Mouse (Mus musculus) lung, embryonic 16.5 days (tissue): ENCODE measurements around the gene Tmem256. TPM values are rescaled to one million over a fixed set of nuclear protein-coding genes. Genes with fewer than 3 reads are reported as not detected.

Experiments
- ATAC-seq: fragments of 200-750 bp; cut with Nextera tagmentation; 2 replicates; pipeline ENCODE4 v1.8.0; 2017; ENCODE audit warnings: low read depth, mild to moderate bottlenecking, moderate library complexity
- H3K27ac ChIP-seq: fragments of 300-500 bp; sonication (generic); 2 replicates; pipeline ENCODE4 v1.5.1; 2014; ENCODE audit warnings: mild to moderate bottlenecking, control low read depth, low read length
- H3K27me3 ChIP-seq: fragments of 300-500 bp; sonication (generic); 2 replicates; pipeline ENCODE4 v1.6.1; 2014; ENCODE audit warnings: low read depth, low read length, mixed read lengths; ENCODE audit not compliant: control insufficient read depth, insufficient read depth
- H3K36me3 ChIP-seq: fragments of 300-500 bp; sonication (generic); 2 replicates; pipeline ENCODE4 v1.6.1; 2014; ENCODE audit warnings: low read length; ENCODE audit not compliant: control insufficient read depth, insufficient read depth
- H3K4me1 ChIP-seq: fragments of 300-500 bp; sonication (generic); replicated peaks from 2 replicates; pipeline ENCODE4 v1.6.1; 2014; ENCODE audit warnings: low read length, mixed read lengths; ENCODE audit not compliant: control insufficient read depth, insufficient read depth
- H3K4me2 ChIP-seq: fragments of 300-500 bp; sonication (generic); 2 replicates; pipeline ENCODE4 v1.6.1; 2014; ENCODE audit warnings: low read depth, low read length, control low read depth
- H3K4me3 ChIP-seq: fragments of 300-500 bp; sonication (generic); 2 replicates; pipeline ENCODE4 v1.5.1; 2014; ENCODE audit warnings: mild to moderate bottlenecking, low read length, control low read depth
- H3K9ac ChIP-seq: fragments of 300-500 bp; sonication (generic); 2 replicates; pipeline ENCODE4 v1.6.1; 2014; ENCODE audit warnings: low read length, control low read depth
- H3K9me3 ChIP-seq: fragments of 300-500 bp; sonication (generic); 2 replicates; pipeline ENCODE4 v1.6.1; 2016; ENCODE audit warnings: low read length; ENCODE audit not compliant: control insufficient read depth
- WGBS: fragments of 180-500 bp; shearing (Covaris S2); extraction: QIAGEN DNeasy Blood & Tissue Kit; methylation state at CpG from one replicate; pipeline ENCODE4 v1.1.7; 2014; 5-methylcytosine and 5-hydroxymethylcytosine counted together
- polyA plus RNA-seq: library from polyadenylated mRNA; unstranded; fragments of >200 nt; fragmentation: Nextera tagmentation; extraction: Ambion mirVana; gene quantifications from 2 replicates; pipeline ENCODE4 v1.2.1, GENCODE M21; 2015

Gene Tmem256
- polyA plus RNA-seq, 1 experiment from 2014 or later, result 452 TPM

- Histone ChIP-seq H3K4me3 (peak overlapping the region; percentile 52), H3K27ac (no peak overlapping the region), H3K36me3 (no peaks in the 10 kb centered on the region), H3K9me3 (no peaks in the 10 kb centered on the region), H3K9ac (peak overlapping the region; percentile 62), H3K4me1 (peaks cover 50% of the 10 kb centered on the region), H3K27me3 (peaks cover 27% of the 10 kb centered on the region), H3K4me2 (peak overlapping the region; percentile 98)
- 1% methylated on average over 11 of the region's 11 CpGs for WGBS
- ATAC-seq, result no peak
These were observed 38.2 kb upstream of the Tmem256 start for GRCm38 (mm10) chr11:69800138-69800391.

GRCm38 (mm10) chr11:69800392-69801197 lies 37.7 kb upstream of the Tmem256 start:
- H3K4me1 ChIP-seq, result peaks cover 51% of the 10 kb centered on the region
- H3K9me3 ChIP-seq, result no peaks in the 10 kb centered on the region
- peak; percentile 31; the same call in 1 of the 2 replicates for ATAC-seq
- no peaks in the 10 kb centered on the region for H3K36me3 ChIP-seq
- no peak overlapping the region for H3K27ac ChIP-seq
- peak overlapping the region; percentile 52 for H3K4me3 ChIP-seq
- H3K4me2 ChIP-seq, result peak overlapping the region; percentile 98
- peak overlapping the region; percentile 62 for H3K9ac ChIP-seq
- peaks cover 27% of the 10 kb centered on the region for H3K27me3 ChIP-seq
- WGBS, result under 1% methylated on average over 36 of the region's 36 CpGs

- Histone ChIP-seq H3K36me3 (no peaks in the 10 kb centered on the region), H3K9me3 (peaks cover 2% of the 10 kb centered on the region; the same call in 1 of the 2 replicates), H3K4me1 (peaks cover 49% of the 10 kb centered on the region), H3K4me3 (peak within 1 kb of the TSS; percentile 66), H3K27ac (0 out of 2 replicates have a peak within 1 kb of the TSS, but pooled peaks have one; percentile 33), H3K27me3 (peaks cover 31% of the 10 kb centered on the region), H3K4me2 (peak within 1 kb of the TSS; percentile 98), H3K9ac (peak within 1 kb of the TSS; percentile 75)
- no peak for ATAC-seq
- WGBS, result 1% methylated on average over 31 of the region's 33 CpGs
These were observed 36.8 kb upstream of the Tmem256 start, which contains the start of gene Fgf11 for GRCm38 (mm10) chr11:69801379-69801977. Fgf11 (minus strand) TSS chr11:69801857.

- peak; percentile 58 for ATAC-seq
- H3K4me1 ChIP-seq, result peaks cover 49% of the 10 kb centered on the region
- peak overlapping the region; percentile 66 for H3K4me3 ChIP-seq
- H3K27me3 ChIP-seq, result peaks cover 31% of the 10 kb centered on the region
- peak overlapping the region; percentile 75 for H3K9ac ChIP-seq
- 0% methylated on average over 33 of the region's 33 CpGs for WGBS
- peak overlapping the region; percentile 98 for H3K4me2 ChIP-seq
- peaks cover 3% of the 10 kb centered on the region; the same call in 1 of the 2 replicates for H3K9me3 ChIP-seq
- H3K36me3 ChIP-seq, result no peaks in the 10 kb centered on the region
- 0 out of 2 replicates have a peak overlapping the region, but pooled peaks have one; percentile 33 for H3K27ac ChIP-seq
These were observed 35.6 kb upstream of the Tmem256 start for GRCm38 (mm10) chr11:69802648-69803105.

DNA sequence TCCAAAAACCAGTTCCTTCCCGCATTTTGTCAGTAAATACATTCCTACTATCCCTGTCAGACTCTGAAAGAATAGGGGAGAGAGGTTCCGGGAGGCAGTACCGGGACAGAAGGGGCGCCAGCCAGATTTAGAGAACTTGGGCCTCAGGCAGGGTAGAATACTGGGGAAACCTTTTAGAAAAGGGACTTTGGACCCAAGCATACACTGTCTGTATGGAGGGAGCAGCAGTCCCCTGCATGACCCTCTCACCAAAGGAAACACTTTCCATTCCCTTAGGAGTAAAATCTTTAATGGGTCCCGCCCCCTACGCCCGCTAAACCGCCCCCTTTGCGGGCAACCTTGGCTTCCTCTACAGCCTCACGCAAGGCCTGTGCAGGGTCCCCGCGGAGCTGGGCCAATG lies 35.0 kb upstream of the Tmem256 start:
- ATAC-seq, result peak; percentile 8; the same call in 1 of the 2 replicates
- peaks cover 3% of the 10 kb centered on the region; the same call in 1 of the 2 replicates for H3K9me3 ChIP-seq
- 1% methylated on average over 12 of the region's 12 CpGs for WGBS
- peak overlapping the region; percentile 98 for H3K4me2 ChIP-seq
- H3K27me3 ChIP-seq, result peaks cover 31% of the 10 kb centered on the region
- no peaks in the 10 kb centered on the region for H3K36me3 ChIP-seq
- peaks cover 49% of the 10 kb centered on the region for H3K4me1 ChIP-seq
- no peak overlapping the region for H3K27ac ChIP-seq
- peak overlapping the region; percentile 66 for H3K4me3 ChIP-seq
- peak overlapping the region; percentile 75 for H3K9ac ChIP-seq

DNA sequence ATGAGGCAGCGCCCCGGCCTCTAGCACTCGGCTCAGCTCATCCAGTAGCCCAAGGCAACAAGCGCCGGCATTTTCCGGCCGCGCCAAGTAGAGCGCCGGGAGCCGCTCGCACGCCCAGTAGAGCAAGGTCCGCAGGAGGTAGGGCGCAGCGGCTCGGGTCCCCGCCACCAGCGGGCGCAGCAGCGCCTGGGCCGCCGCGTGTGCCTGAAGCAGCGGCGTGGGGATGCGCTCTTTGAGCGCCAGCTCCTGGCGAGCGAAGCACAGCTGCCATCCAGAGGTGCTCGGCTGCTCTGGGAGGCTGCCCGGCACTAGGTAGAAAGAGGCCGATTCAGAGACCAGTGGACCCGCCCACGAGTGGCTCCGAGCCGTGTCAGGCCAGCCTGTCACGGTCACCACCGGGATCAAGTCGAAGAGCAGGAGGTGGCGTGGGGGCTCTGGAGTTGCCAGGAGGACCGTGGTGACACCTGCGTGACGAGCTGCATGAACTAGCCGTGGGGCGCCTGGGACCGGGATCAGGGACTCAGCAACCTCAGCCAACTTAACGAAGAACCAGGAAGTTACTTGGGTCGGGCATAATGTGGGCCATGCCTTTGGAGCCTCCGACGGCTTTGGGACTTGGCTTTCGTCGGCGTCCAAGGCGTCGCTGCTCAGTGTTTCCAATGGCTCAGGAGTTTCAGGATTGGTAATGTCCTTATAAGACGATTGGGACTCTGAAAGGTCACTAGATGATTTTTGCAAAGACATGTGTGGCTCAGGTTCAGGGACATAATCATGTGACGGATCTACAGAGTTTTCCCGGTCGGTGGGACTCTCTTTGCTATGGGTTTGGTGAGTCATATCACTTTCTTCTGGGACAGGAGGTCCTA lies 34.3 kb upstream of the Tmem256 start:
- H3K9me3 ChIP-seq, result peaks cover 3% of the 10 kb centered on the region; the same call in 1 of the 2 replicates
- peak overlapping the region; percentile 75 for H3K9ac ChIP-seq
- H3K4me1 ChIP-seq, result peaks cover 49% of the 10 kb centered on the region
- H3K4me2 ChIP-seq, result peak overlapping the region; percentile 98
- H3K27ac ChIP-seq, result peak overlapping the region; percentile 31; the same call in 1 of the 2 replicates
- ATAC-seq, result peak; percentile 72
- no peaks in the 10 kb centered on the region for H3K36me3 ChIP-seq
- WGBS, result 2% methylated on average over 60 of the region's 60 CpGs
- peaks cover 31% of the 10 kb centered on the region for H3K27me3 ChIP-seq
- peak overlapping the region; percentile 66 for H3K4me3 ChIP-seq

DNA sequence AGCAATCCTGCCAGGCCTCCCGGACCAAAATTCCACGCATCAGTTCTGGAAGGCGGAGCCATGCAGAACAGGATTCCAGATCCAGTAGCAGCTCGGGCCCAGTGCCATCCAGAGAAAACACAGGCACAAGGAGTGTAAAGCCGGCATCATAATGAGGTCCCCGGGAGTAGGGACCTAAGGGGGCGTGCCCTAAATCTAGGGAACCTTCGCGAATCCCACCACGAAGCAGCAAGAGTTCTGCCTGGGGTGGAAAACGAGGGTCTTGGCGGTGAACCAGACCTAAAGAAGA lies 33.7 kb upstream of the Tmem256 start:
- Histone ChIP-seq H3K4me1 (peaks cover 45% of the 10 kb centered on the region), H3K4me2 (peak overlapping the region; percentile 98), H3K36me3 (no peaks in the 10 kb centered on the region), H3K27me3 (peaks cover 31% of the 10 kb centered on the region), H3K9ac (peak overlapping the region; percentile 75), H3K27ac (no peak overlapping the region), H3K9me3 (peaks cover 3% of the 10 kb centered on the region; the same call in 1 of the 2 replicates), H3K4me3 (peak overlapping the region; percentile 66)
- no peak for ATAC-seq
- 8% methylated on average over 12 of the region's 12 CpGs for WGBS

DNA sequence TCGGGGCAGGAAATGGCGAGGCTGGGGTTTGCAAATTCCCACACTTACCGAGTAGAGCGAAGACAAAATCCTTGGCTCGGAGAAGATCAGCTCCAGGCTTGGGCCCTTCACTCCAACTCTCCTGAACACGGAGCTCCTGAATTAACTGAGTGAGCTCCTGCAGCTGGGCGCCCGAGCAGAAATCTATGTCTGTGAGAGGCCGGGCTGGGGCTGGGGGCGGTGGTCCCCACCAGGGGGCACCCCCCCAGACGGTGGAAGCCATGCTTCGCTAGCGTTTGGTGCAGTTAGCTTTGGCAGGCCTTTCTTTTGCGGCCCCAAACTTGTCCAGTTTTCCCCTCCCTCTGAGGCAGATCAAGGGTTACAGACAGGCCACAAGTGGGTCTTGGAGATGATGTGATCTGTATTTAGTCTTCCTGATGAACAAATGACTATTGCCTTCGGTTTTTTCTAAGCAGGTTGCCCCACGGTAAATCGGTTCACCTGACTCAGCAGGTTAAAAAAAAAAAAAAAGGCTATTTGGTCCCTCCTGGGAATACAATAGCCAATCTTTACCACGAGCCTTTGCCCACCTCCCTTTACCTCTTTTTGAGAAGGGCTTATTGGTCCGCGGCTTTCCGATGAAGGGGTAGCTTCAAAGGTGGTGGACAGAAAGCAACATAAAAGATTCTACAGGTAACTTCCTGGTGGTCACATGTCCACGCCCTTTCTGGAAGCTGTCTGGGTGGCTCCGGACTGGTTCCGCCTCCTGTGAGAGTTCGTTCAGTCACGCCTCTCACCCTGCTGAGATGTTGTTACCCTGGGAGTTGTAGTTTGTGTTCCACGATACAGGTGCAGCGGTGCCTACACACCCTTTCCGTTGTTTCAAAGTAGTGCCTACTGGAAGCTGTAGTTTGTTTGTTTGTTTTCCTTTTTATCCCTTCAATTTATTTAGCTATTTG lies 33.1 kb upstream of the Tmem256 start, which contains the start of gene Tmem102:
Tmem102 (minus strand) TSS at position 653 of the 938 bp plus-strand sequence.
- 10% methylated on average over 29 of the region's 29 CpGs for WGBS

More for the DNA sequence above, 33.1 kb upstream of the Tmem256 start, which contains the start of gene Tmem102:
- no peak for ATAC-seq
- H3K27me3 ChIP-seq, result peaks cover 30% of the 10 kb centered on the region
- peaks cover 39% of the 10 kb centered on the region for H3K4me1 ChIP-seq
- no peak within 1 kb of the TSS for H3K27ac ChIP-seq
- H3K9ac ChIP-seq, result peak within 1 kb of the TSS; percentile 75
- H3K4me2 ChIP-seq, result peak within 1 kb of the TSS; percentile 98
- no peaks in the 10 kb centered on the region for H3K36me3 ChIP-seq
- H3K9me3 ChIP-seq, result peaks cover 3% of the 10 kb centered on the region; the same call in 1 of the 2 replicates
- peak within 1 kb of the TSS; percentile 66 for H3K4me3 ChIP-seq
